Comparison of ENCODE assay signal across 8 mouse cellular contexts in the genomic region with DNA sequence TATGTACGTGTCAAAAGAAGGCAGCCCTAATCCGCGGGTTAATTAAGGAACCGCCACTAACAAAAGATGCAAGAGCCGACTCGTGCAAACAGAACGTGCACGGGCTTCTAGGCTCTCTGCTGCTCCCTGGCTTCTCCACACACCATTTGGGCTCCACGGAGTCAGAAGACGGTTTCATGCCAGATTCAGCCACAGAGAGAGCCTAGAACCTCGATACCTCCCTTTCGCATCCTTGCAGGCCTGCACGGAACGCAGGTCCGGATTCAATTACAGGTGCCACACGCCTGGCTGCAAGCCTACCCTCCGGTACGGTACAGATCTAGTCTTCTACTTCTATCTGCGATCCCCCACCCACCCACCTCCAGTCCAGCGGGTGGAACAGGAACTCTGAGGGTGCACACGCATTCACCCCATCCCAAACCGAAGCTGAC. TPM values are rescaled to one million over a fixed set of nuclear protein-coding genes. Genes with fewer than 3 reads are reported as not detected.
A peak's percentile ranks its signal among the peaks of the same experiment; 100 is the strongest.
DNase-seq lines count a peak whose midpoint lies in the region; ATAC-seq and TF ChIP-seq lines count a peak whose summit lies in the region.

No protein-coding gene starts in this region.

- peak overlapping the region; percentile 52 for H3K4me2 ChIP-seq in heart, embryonic 15.5 days
- peak overlapping the region; percentile 65 for H3K4me2 ChIP-seq in forebrain, postnatal 0 days (ENCODE audit: low read depth)
- peak overlapping the region; percentile 49 for H3K4me2 ChIP-seq in midbrain, embryonic 13.5 days (replicated peaks)

- 30% methylated on average over 22 of the region's 22 CpGs for WGBS in heart, embryonic 15.5 days
- 11% methylated on average over 22 of the region's 22 CpGs for WGBS in forebrain, postnatal 0 days
- 13% methylated on average over 22 of the region's 22 CpGs for WGBS in midbrain, embryonic 13.5 days

- H3K9ac ChIP-seq in heart, embryonic 15.5 days: no peak overlapping the region; the same call in 1 of the 2 replicates
- H3K9ac ChIP-seq in forebrain, postnatal 0 days: peak overlapping the region; percentile 52
- H3K9ac ChIP-seq in midbrain, embryonic 13.5 days (replicated peaks): peak overlapping the region; percentile 11

- H3K4me1 ChIP-seq in heart, embryonic 15.5 days (replicated peaks): peaks cover 74% of the 10 kb centered on the region
- peaks cover 4% of the 10 kb centered on the region for H3K4me1 ChIP-seq in cortical plate, adult 2 months (ENCODE audit: control insufficient read depth, insufficient read depth, low read length)
- H3K4me1 ChIP-seq in forebrain, postnatal 0 days (ENCODE audit: insufficient read depth): peaks cover 45% of the 10 kb centered on the region
- H3K4me1 ChIP-seq in midbrain, embryonic 13.5 days (replicated peaks): peaks cover 98% of the 10 kb centered on the region

- H3K4me3 ChIP-seq in heart, embryonic 15.5 days: peak overlapping the region; percentile 13
- peak overlapping the region; percentile 28 for H3K4me3 ChIP-seq in cortical plate, adult 2 months (ENCODE audit: insufficient read depth, low read length)
- peak overlapping the region; percentile 24 for H3K4me3 ChIP-seq in forebrain, postnatal 0 days (ENCODE audit: low read depth, low read length)
- H3K4me3 ChIP-seq in midbrain, embryonic 13.5 days (replicated peaks): peak overlapping the region; percentile 20

- H3K36me3 ChIP-seq in heart, embryonic 15.5 days: no peaks in the 10 kb centered on the region
- H3K36me3 ChIP-seq in forebrain, postnatal 0 days (ENCODE audit: insufficient read depth): 0 out of 2 replicates have a peak, but pooled peaks cover 2% of the 10 kb centered on the region
- no peaks in the 10 kb centered on the region for H3K36me3 ChIP-seq in midbrain, embryonic 13.5 days

- no peaks in the 10 kb centered on the region for H3K9me3 ChIP-seq in heart, embryonic 15.5 days (replicated peaks)
- no peaks in the 10 kb centered on the region for H3K9me3 ChIP-seq in forebrain, postnatal 0 days (ENCODE audit: low read length)
- no peaks in the 10 kb centered on the region for H3K9me3 ChIP-seq in midbrain, embryonic 13.5 days

- no peak for DNase-seq in heart, adult 11 months
- DNase-seq in forebrain, postnatal 0 days: no peak
- DNase-seq in urinary bladder, postnatal 4 days (ENCODE audit: low spot score in 2 of 2): no peak
- no peak for DNase-seq in spleen, adult 18-20 months
- DNase-seq in testis, postnatal 10 days (ENCODE audit: low spot score): no peak

- no peaks in the 10 kb centered on the region for H3K27me3 ChIP-seq in heart, embryonic 15.5 days
- no peaks in the 10 kb centered on the region for H3K27me3 ChIP-seq in forebrain, postnatal 0 days (ENCODE audit: insufficient read depth, low read length)
- peaks cover 3% of the 10 kb centered on the region; the same call in 1 of the 2 replicates for H3K27me3 ChIP-seq in midbrain, embryonic 13.5 days

- TF ChIP-seq POLR2A in cortical plate, adult 2 months (IDR thresholded peaks at IDR 0.05; ENCODE audit: extremely low read depth, insufficient read depth, low read length): no peak

- no peak overlapping the region for H3K27ac ChIP-seq in heart, embryonic 15.5 days
- H3K27ac ChIP-seq in cortical plate, adult 2 months (ENCODE audit: insufficient read depth, low read length): peak overlapping the region; percentile 41
- H3K27ac ChIP-seq in forebrain, postnatal 0 days (ENCODE audit: low read depth, low read length): peak overlapping the region; percentile 86
- peak overlapping the region; percentile 67 for H3K27ac ChIP-seq in midbrain, embryonic 13.5 days

- TF ChIP-seq CTCF in cortical plate, adult 2 months (IDR thresholded peaks at IDR 0.05; ENCODE audit: extremely low read depth, insufficient read depth, low read length): peak; percentile 21; the same call in 1 of the 2 replicates
- TF ChIP-seq CTCF in forebrain, postnatal 0 days (IDR thresholded peaks at IDR 0.05; ENCODE audit: low read depth): peak; percentile 61

- no peak for ATAC-seq in heart, embryonic 15.5 days (replicated peaks; ENCODE audit: insufficient number of reproducible peaks, insufficient read depth, low FRiP score, low read depth)
- ATAC-seq in forebrain, postnatal 0 days: peak; percentile 52
- no peak for ATAC-seq in midbrain, embryonic 13.5 days

RNA-seq across cellular contexts. Expression of gene Bcl11b, which starts 26.8 kb away (rescaled TPM):
- 4.6 and 9.3 TPM in 2 replicates for polyA plus RNA-seq in heart, embryonic 15.5 days (2015; fragmentation: Nextera tagmentation; extraction: Ambion mirVana)
- polyA plus RNA-seq in cortical plate, adult 2 months (2012; rRNA removed): 23.9 and 27.2 TPM in 2 replicates
- 103 and 122 TPM in 2 replicates for total RNA-seq in forebrain, postnatal 0 days (2014; rRNA removed)
- 45.4 and 70.1 TPM in 2 replicates for polyA plus RNA-seq in forebrain, postnatal 0 days (2015; fragmentation: Nextera tagmentation; extraction: Ambion mirVana)
- polyA plus RNA-seq in midbrain, embryonic 13.5 days (2015; fragmentation: Nextera tagmentation; extraction: Ambion mirVana): 19.2 and 27.0 TPM in 2 replicates
